Mouse (Mus musculus): ENCODE measurements around the gene Fhl1.

The Fhl1 gene

GRCm38 (mm10) chrX:56731306-56732201 lies at the start of gene Fhl1:
Gene Fhl1 (plus strand): TSS chrX:56731787.
- DNase-seq: peak; percentile 79

- DNase-seq: peak; percentile 9
These were observed 49.3 kb upstream of the Fhl1 start for GRCm38 (mm10) chrX:56682156-56682720.

DNA sequence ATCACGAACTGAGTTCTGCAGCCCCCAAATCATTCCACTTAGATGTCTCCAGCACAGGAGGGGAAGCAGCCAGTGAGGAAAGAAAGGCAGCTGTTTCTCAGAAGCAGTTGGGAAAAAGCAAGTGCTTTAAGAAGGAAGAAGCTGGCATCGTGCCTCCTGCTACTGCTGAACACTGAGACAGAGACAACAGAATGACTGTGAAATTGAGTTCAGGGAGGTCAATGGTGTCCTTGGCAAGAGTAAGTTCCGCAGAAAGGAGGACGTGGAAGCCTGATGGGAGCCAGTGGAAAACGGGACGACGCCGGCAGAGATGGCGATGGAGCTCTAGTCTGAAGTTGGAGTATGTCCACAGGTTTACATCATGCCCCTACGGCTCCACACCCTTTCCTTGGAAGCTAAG lies 48.1 kb upstream of the Fhl1 start:
- peak; percentile 19 for DNase-seq

DNA sequence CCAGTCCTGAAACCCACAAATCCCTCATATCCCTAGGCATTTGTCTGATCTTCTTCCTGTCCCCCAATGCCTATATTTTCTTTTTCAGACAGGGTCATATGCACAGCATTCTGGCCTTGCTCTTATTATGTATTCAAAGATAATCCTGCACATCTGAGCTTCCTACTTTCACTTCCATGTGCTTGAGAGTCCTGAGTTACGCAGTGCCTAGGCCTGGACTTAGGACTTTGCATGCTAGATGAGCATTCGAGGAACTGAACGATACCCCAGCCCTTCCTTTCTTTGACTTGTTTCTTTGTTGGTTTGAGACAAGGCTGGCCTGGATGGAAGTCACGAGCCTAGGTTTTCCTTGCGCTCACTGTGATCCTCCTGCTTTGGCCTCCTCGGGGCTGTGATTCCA lies 39.0 kb upstream of the Fhl1 start:
- no peak for DNase-seq

DNA sequence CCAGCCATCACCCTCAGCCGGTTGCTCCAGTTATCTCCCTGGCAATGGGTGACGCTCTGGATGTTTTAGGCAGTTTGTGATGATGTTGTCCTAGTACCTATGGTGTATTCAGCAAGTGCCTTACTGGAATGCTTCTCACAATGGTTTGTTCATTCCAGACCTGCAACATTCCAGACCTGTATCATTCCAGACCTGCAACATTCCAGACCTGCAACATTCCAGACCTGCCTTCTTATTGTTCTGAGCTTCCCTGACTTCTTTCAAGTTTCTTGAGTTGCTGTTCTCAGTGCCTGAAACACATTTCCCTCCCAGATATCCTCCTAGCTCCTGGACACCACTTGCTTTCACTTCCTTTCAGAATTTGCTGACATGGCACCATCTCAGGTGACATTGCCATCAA lies 37.0 kb upstream of the Fhl1 start:
- DNase-seq: no peak

GRCm38 (mm10) chrX:56697199-56697780 lies 34.3 kb upstream of the Fhl1 start:
- DNase-seq: no peak

DNA sequence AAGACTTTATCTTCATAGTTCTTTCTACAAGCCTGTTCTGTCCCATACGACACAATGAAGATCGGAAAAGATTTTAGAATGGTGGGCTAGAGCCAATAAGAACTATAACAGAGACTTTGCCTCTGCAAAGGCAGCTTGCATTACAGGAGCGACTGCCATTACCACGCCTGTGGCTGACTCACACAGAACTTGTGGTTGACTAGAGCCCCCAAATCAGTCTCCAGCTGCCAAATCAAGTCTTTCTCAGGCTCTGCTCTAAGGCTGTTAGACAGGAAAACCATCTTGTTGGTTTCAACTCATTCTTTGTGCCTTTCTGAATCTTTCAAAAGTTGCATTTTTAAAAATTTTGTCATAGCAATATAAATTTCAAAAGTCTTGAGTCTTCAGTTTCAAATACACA lies 33.7 kb upstream of the Fhl1 start:
- no peak for DNase-seq

DNA sequence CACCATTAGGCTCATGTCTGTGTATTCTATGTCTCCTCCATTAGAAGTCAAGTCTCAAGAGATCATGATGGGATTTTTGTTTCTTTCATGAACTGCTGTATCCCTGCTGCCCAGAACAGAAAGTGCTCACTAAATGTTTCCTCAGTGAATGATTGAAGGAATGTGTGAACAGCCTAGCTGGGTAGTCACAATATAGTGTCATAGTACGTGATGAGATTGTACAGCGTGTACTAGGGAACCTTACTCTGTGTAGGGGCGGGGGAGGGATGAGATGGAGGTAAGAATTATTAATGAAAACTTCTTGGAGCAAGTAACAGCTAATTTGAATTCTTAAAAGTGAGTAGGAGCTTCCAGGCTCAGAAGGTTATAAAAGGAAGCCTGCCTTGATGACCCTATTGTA lies 30.3 kb upstream of the Fhl1 start:
- DNase-seq: peak; percentile 33

- no peak for DNase-seq
These were observed 27.5 kb upstream of the Fhl1 start for GRCm38 (mm10) chrX:56703965-56704562.

GRCm38 (mm10) chrX:56708592-56709370 lies 22.8 kb upstream of the Fhl1 start:
- DNase-seq: no peak

- DNase-seq: no peak
These were observed 21.1 kb upstream of the Fhl1 start for GRCm38 (mm10) chrX:56710522-56710921.

GRCm38 (mm10) chrX:56712666-56713065 lies 18.9 kb upstream of the Fhl1 start:
- DNase-seq: no peak

GRCm38 (mm10) chrX:56722559-56722958 lies 9.0 kb upstream of the Fhl1 start:
- no peak for DNase-seq

DNA sequence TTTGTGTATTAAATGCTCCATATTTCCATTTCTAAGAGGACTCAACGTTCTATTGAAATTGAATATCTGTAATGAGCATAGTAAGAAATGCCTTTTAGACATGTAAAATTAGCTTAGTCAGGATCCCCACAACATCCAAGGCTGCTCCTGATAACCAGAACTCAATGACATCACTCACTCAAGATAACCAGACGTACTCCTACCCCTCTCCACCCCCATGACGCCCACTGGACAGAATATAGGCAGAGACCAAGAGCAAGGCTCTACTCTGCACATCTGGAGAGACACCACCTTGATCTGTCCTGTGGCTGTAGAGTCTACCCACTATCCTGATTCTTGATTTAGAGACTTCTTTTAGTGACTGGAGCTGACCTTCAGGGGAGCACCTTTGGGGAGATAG lies 3.1 kb upstream of the Fhl1 start:
- DNase-seq: no peak

DNA sequence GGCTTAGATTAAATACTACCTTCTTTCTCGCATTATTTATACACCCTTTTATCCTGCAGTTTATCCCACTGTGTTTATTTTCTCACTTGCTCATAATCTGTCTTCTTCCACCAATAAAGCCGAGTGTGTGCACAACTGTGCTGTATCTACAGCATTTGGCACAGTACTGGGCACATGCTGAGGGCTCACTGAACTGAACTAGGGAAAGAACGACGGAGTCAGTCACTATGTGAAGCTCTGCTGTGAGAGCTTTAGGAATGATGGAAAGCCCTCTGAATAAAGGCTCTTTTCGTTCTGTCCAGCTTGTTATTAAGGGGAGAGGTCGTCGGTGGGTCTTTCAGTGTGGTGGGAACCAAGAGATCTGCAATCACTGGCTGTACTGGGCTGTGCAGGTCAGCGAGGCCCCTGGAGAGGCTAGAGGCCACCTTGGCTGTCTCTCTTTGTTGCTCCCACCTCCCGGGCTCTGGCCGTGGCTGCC lies 720 bp upstream of the Fhl1 start:
- no peak for DNase-seq

DNA sequence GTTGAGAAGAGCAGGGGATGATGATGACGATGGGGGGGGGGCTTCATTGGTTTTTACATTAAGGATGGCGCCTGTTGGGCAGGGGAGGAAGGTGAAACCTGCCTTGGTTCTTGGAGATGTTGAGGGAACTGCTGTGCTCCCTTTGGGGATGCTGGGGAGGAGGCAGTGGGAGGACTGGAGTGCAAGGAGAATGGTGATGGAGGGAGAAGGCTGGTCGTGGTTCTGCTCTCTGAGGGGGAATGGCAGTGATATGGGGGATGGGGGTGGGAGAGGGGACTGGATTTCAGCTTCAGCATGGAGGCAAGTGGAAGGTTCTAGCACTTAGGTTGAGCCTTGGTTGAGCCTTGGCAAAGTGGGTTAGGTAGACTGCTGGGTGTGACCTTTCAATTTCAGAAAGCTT lies 814 bp downstream of the Fhl1 start:
- no peak for DNase-seq

- DNase-seq: peak; percentile 55
These were observed 2.8 kb downstream of the Fhl1 start for GRCm38 (mm10) chrX:56734436-56734835.

- DNase-seq: no peak
These were observed 4.6 kb downstream of the Fhl1 start for GRCm38 (mm10) chrX:56736226-56736625.

DNA sequence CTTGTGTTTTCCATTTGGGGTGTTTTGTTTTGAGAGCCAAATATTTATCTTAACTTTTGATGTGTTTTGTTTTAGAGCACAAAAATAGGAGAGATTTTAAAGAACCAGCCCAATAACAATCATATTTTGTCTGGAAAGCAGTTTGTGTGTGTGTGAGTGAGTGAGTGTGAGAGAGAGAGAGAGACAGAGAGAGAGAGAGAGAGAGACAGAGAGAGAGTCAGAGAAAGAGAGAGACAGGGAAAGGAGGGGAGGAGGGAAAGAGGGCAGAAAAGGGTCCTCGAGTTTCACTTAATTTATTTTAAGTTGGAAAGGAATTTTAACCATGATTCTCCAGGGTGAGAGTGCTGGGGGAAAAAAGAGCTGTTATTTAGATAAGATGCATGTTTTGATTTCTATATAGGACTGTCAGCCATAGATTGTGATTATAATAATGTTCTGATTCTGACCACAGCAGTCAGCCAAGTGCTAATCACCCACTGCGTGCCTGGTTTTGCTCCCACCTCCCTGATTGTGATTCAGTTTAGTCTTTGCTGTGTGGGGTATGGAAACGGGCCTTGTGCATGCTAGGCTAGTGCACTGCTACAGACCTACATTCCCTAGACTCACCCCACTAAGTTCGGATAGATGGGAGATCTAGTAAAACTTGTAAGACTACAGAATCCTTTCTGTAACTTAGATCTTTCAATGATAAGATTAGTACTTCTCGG lies 6.4 kb downstream of the Fhl1 start:
- no peak for DNase-seq

- DNase-seq: no peak
These were observed 9.8 kb downstream of the Fhl1 start for GRCm38 (mm10) chrX:56741428-56741827.

DNA sequence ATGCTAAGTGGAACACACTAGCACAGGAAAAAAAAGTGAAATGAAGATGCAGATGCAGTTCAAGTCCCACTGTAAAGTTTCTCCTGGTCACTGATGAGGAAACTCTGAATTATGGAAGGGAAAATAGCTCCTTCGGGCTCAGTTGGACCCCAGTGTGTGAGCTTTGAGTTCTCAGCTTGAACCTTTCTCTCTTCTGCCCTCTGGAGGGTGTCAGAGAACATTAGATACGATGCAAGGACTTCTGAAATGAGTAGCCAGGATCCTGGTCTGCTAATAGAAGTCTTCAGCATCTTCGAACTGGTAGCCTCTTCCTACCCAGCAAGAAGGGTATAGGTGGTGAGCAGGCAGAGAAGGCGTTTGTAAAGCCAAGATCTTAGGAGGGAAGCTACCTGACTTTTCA lies 19.9 kb downstream of the Fhl1 start:
- DNase-seq: no peak

DNA sequence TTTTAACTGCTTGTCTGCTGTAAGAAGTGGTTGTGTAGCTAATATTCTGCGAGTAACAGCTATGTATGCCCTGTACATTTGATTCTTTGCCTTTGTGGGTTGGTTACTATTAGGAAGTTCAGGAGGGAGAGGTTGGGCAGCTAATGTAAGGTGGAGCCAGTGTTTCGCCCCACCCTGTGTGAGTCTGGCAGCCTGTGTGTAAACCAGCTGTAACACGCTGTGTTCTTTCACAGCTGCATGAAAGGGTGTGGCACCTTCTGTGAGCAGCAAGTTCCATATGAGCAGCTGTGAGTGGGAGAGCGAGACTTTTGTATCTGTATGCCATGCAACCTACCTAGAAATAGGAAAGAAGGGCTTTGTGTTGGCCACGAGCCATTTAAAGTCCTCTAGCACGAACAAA lies 20.6 kb downstream of the Fhl1 start:
- no peak for DNase-seq
